Mouse (Mus musculus): ENCODE data around the gene Nmnat1.

Nmnat1 gene

GRCm38 (mm10) chr4:149485053-149485824 is at the start of gene Nmnat1, which contains the start of gene Lzic:
Gene Nmnat1 (minus strand): TSS chr4:149485202.
Gene Lzic (plus strand): TSS chr4:149485229.
- DNase-seq = peak; percentile 95

GRCm38 (mm10) chr4:149529691-149530090 is 44.7 kb upstream of the Nmnat1 start:
- no peak for DNase-seq

GRCm38 (mm10) chr4:149527621-149528354 is 42.8 kb upstream of the Nmnat1 start:
- DNase-seq = no peak

GRCm38 (mm10) chr4:149526330-149526729 is 41.3 kb upstream of the Nmnat1 start:
- DNase-seq = no peak

- DNase-seq = peak; percentile 51
Measured at GRCm38 (mm10) chr4:149525811-149526210, 40.8 kb upstream of the Nmnat1 start.

- no peak for DNase-seq
Measured at GRCm38 (mm10) chr4:149525170-149525569, 40.2 kb upstream of the Nmnat1 start.

- DNase-seq = peak; percentile 24
Measured at GRCm38 (mm10) chr4:149523961-149524360, 39.0 kb upstream of the Nmnat1 start.

- peak; percentile 76 for DNase-seq
Measured at GRCm38 (mm10) chr4:149521258-149521657, 36.3 kb upstream of the Nmnat1 start.

GRCm38 (mm10) chr4:149518351-149519220 is 33.6 kb upstream of the Nmnat1 start:
- peak; percentile 32 for DNase-seq

GRCm38 (mm10) chr4:149517868-149518340 is 32.9 kb upstream of the Nmnat1 start, which contains the start of gene Ctnnbip1:
Gene Ctnnbip1 (plus strand): TSS chr4:149518236.
- DNase-seq = peak; percentile 99

- no peak for DNase-seq
Measured at GRCm38 (mm10) chr4:149515706-149516105, 30.7 kb upstream of the Nmnat1 start.

GRCm38 (mm10) chr4:149512072-149512471 is 27.1 kb upstream of the Nmnat1 start:
- no peak for DNase-seq

- no peak for DNase-seq
Measured at GRCm38 (mm10) chr4:149511221-149511646, 26.2 kb upstream of the Nmnat1 start.

- DNase-seq = no peak
Measured at GRCm38 (mm10) chr4:149506904-149507303, 21.9 kb upstream of the Nmnat1 start.

- DNase-seq = no peak
Measured at GRCm38 (mm10) chr4:149505261-149505967, 20.4 kb upstream of the Nmnat1 start.

GRCm38 (mm10) chr4:149504858-149505257 is 19.9 kb upstream of the Nmnat1 start:
- DNase-seq = no peak

GRCm38 (mm10) chr4:149504363-149504762 is 19.4 kb upstream of the Nmnat1 start:
- no peak for DNase-seq

GRCm38 (mm10) chr4:149499790-149500189 is 14.8 kb upstream of the Nmnat1 start:
- no peak for DNase-seq

GRCm38 (mm10) chr4:149498901-149499300 is 13.9 kb upstream of the Nmnat1 start:
- DNase-seq = no peak

GRCm38 (mm10) chr4:149496612-149497011 is 11.6 kb upstream of the Nmnat1 start:
- no peak for DNase-seq

GRCm38 (mm10) chr4:149491151-149491550 is 6.1 kb upstream of the Nmnat1 start:
- DNase-seq = no peak

Data from kidney, adult 9 months (tissue).